Mouse (Mus musculus): Measurements from ENCODE around the gene Rbpj. TPM values are rescaled to one million over a fixed set of nuclear protein-coding genes. Genes with fewer than 3 reads are reported as not detected.

Rbpj gene
- polyA plus RNA-seq, 1 experiment: 16.0 TPM

- Histone ChIP-seq H3K36me3 (ENCODE audit: control insufficient read depth, insufficient read depth) (no peaks in the 10 kb centered on the region), H3ac (ENCODE audit: control insufficient read depth, insufficient read length) (no peak overlapping the region), H3K4me3 (no peak overlapping the region), H3K4me2 (ENCODE audit: low read depth) (no peak overlapping the region), H3K27me3 (ENCODE audit: control insufficient read depth, insufficient read depth, insufficient read length) (no peaks in the 10 kb centered on the region), H3K79me2 (ENCODE audit: control insufficient read depth, insufficient read depth) (no peaks in the 10 kb centered on the region)
- no peak for TF ChIP-seq SRF (IDR thresholded peaks at IDR 0.05; ENCODE audit: control insufficient read depth, insufficient read length, low read depth)
- TF ChIP-seq TCF3 (IDR thresholded peaks at IDR 0.05; ENCODE audit: insufficient read length, low read depth): no peak
- TF ChIP-seq MAX (IDR thresholded peaks at IDR 0.05; ENCODE audit: low read depth): no peak
- no peak for TF ChIP-seq E2F4 (IDR thresholded peaks at IDR 0.05; ENCODE audit: insufficient read depth)
- TF ChIP-seq POLR2AphosphoS2 (IDR thresholded peaks at IDR 0.05; ENCODE audit: insufficient read length, low read depth): no peak
- TF ChIP-seq MYOD1 (IDR thresholded peaks at IDR 0.05; ENCODE audit: control insufficient read depth in 1 of 3, insufficient read length in 2 of 3, low read depth in 2 of 3): no peak
- TF ChIP-seq TCF12 (IDR thresholded peaks at IDR 0.05; ENCODE audit: insufficient read depth, poor library complexity, severe bottlenecking): no peak
- no peak for TF ChIP-seq REST (IDR thresholded peaks at IDR 0.05; ENCODE audit: insufficient read depth, insufficient read length)
- no peak for TF ChIP-seq USF1 (IDR thresholded peaks at IDR 0.05; ENCODE audit: low read depth)
Measured at GRCm38 (mm10) chr5:53676671-53677070, 210.7 kb downstream of the Rbpj start.

DNA sequence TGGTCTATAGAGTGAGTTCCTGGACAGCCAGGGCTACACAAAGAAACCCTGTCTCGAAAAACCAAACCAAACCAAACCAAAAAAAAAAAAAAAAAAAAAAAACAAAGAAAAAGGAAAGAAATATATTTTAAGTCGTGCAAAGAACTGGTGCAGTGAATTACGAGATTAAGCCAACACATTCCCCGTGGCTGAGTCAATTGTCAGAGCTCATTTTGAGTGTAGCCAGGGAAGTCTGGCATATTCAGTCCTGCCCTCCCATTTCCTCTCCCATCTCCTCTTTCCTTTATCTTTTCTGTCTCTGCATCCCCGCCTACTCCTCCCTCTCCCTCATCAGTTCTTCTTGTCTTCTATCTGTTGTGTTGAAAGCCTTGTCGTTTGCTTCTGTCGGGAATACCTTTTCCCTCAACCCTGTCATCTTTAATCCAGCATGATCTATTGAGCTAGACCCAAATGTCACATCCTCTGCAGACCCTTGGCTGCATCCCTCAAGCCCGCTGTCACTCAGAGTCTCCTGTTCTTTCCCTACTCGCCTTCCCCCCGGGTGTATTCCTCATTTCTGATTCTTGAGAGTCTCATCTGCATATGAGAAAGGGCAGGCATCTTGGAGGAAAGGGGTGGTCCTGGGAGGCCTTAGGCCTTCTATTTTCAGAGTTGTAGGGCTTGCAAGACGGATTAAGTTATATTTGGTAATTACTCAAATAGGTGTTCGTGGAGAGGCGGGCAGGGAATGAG is 212.2 kb downstream of the Rbpj start:
- H3K79me2 ChIP-seq (ENCODE audit: control insufficient read depth, insufficient read depth): no peaks in the 10 kb centered on the region
- TF ChIP-seq E2F4 (IDR thresholded peaks at IDR 0.05; ENCODE audit: insufficient read depth) (no peak), SRF (IDR thresholded peaks at IDR 0.05; ENCODE audit: control insufficient read depth, insufficient read length, low read depth) (no peak)
- H3K4me3 ChIP-seq: no peak overlapping the region
- no peaks in the 10 kb centered on the region for H3K36me3 ChIP-seq (ENCODE audit: control insufficient read depth, insufficient read depth)
- no peaks in the 10 kb centered on the region for H3K27me3 ChIP-seq (ENCODE audit: control insufficient read depth, insufficient read depth, insufficient read length)
- no peak overlapping the region for H3ac ChIP-seq (ENCODE audit: control insufficient read depth, insufficient read length)
- no peak overlapping the region for H3K4me2 ChIP-seq (ENCODE audit: low read depth)

- Histone ChIP-seq H3K27me3 (ENCODE audit: control insufficient read depth, insufficient read depth, insufficient read length) (no peaks in the 10 kb centered on the region), H3K4me3 (no peak overlapping the region), H3K4me2 (ENCODE audit: low read depth) (no peak overlapping the region), H3ac (ENCODE audit: control insufficient read depth, insufficient read length) (no peak overlapping the region), H3K79me2 (ENCODE audit: control insufficient read depth, insufficient read depth) (no peaks in the 10 kb centered on the region), H3K36me3 (ENCODE audit: control insufficient read depth, insufficient read depth) (no peaks in the 10 kb centered on the region)
- TF ChIP-seq CEBPB (IDR thresholded peaks at IDR 0.05; ENCODE audit: insufficient read depth, poor library complexity, severe bottlenecking) (no peak), TCF12 (IDR thresholded peaks at IDR 0.05; ENCODE audit: insufficient read depth, poor library complexity, severe bottlenecking) (no peak), E2F4 (IDR thresholded peaks at IDR 0.05; ENCODE audit: insufficient read depth) (no peak), POLR2AphosphoS2 (IDR thresholded peaks at IDR 0.05; ENCODE audit: insufficient read length, low read depth) (no peak), USF1 (IDR thresholded peaks at IDR 0.05; ENCODE audit: low read depth) (no peak), REST (IDR thresholded peaks at IDR 0.05; ENCODE audit: insufficient read depth, insufficient read length) (no peak), MYOD1 (IDR thresholded peaks at IDR 0.05; ENCODE audit: control insufficient read depth in 1 of 3, insufficient read length in 2 of 3, low read depth in 2 of 3) (no peak), TCF3 (IDR thresholded peaks at IDR 0.05; ENCODE audit: insufficient read length, low read depth) (no peak), MYOG (IDR thresholded peaks at IDR 0.05; ENCODE audit: control insufficient read depth in 1 of 3, insufficient read depth in 1 of 3, insufficient read length in 2 of 3, low read depth in 2 of 3) (no peak), SRF (IDR thresholded peaks at IDR 0.05; ENCODE audit: control insufficient read depth, insufficient read length, low read depth) (no peak), MAX (IDR thresholded peaks at IDR 0.05; ENCODE audit: low read depth) (no peak), POLR2A (IDR thresholded peaks at IDR 0.05; ENCODE audit: insufficient read length, low read depth) (no peak)
Measured at GRCm38 (mm10) chr5:53679651-53680050, 213.7 kb downstream of the Rbpj start.

- Histone ChIP-seq H3ac (ENCODE audit: control insufficient read depth, insufficient read length) (no peak overlapping the region), H3K27me3 (ENCODE audit: control insufficient read depth, insufficient read depth, insufficient read length) (peaks cover 15% of the 10 kb centered on the region), H3K4me2 (ENCODE audit: low read depth) (no peak overlapping the region), H3K79me2 (ENCODE audit: control insufficient read depth, insufficient read depth) (no peaks in the 10 kb centered on the region), H3K4me3 (no peak overlapping the region), H3K36me3 (ENCODE audit: control insufficient read depth, insufficient read depth) (no peaks in the 10 kb centered on the region)
- TF ChIP-seq TCF3 (IDR thresholded peaks at IDR 0.05; ENCODE audit: insufficient read length, low read depth) (no peak), CEBPB (IDR thresholded peaks at IDR 0.05; ENCODE audit: insufficient read depth, poor library complexity, severe bottlenecking) (no peak), POLR2A (IDR thresholded peaks at IDR 0.05; ENCODE audit: insufficient read length, low read depth) (no peak), SRF (IDR thresholded peaks at IDR 0.05; ENCODE audit: control insufficient read depth, insufficient read length, low read depth) (no peak), E2F4 (IDR thresholded peaks at IDR 0.05; ENCODE audit: insufficient read depth) (no peak)
Measured at GRCm38 (mm10) chr5:53683916-53684315, 218.0 kb downstream of the Rbpj start.

- Histone ChIP-seq H3K36me3 (ENCODE audit: control insufficient read depth, insufficient read depth) (no peaks in the 10 kb centered on the region), H3K79me2 (ENCODE audit: control insufficient read depth, insufficient read depth) (no peaks in the 10 kb centered on the region), H3K4me2 (ENCODE audit: low read depth) (no peak overlapping the region), H3K4me3 (no peak overlapping the region), H3K27me3 (ENCODE audit: control insufficient read depth, insufficient read depth, insufficient read length) (peaks cover 16% of the 10 kb centered on the region), H3ac (ENCODE audit: control insufficient read depth, insufficient read length) (no peak overlapping the region)
- TF ChIP-seq TCF3 (IDR thresholded peaks at IDR 0.05; ENCODE audit: insufficient read length, low read depth): no peak
- no peak for TF ChIP-seq CEBPB (IDR thresholded peaks at IDR 0.05; ENCODE audit: insufficient read depth, poor library complexity, severe bottlenecking)
- no peak for TF ChIP-seq MYOG (IDR thresholded peaks at IDR 0.05; ENCODE audit: control insufficient read depth in 1 of 3, insufficient read depth in 1 of 3, insufficient read length in 2 of 3, low read depth in 2 of 3)
- TF ChIP-seq USF1 (IDR thresholded peaks at IDR 0.05; ENCODE audit: low read depth): no peak
- no peak for TF ChIP-seq POLR2A (IDR thresholded peaks at IDR 0.05; ENCODE audit: insufficient read length, low read depth)
- no peak for TF ChIP-seq REST (IDR thresholded peaks at IDR 0.05; ENCODE audit: insufficient read depth, insufficient read length)
- no peak for TF ChIP-seq MYOD1 (IDR thresholded peaks at IDR 0.05; ENCODE audit: control insufficient read depth in 1 of 3, insufficient read length in 2 of 3, low read depth in 2 of 3)
- no peak for TF ChIP-seq SRF (IDR thresholded peaks at IDR 0.05; ENCODE audit: control insufficient read depth, insufficient read length, low read depth)
- no peak for TF ChIP-seq TCF12 (IDR thresholded peaks at IDR 0.05; ENCODE audit: insufficient read depth, poor library complexity, severe bottlenecking)
- TF ChIP-seq MAX (IDR thresholded peaks at IDR 0.05; ENCODE audit: low read depth): no peak
- no peak for TF ChIP-seq POLR2AphosphoS2 (IDR thresholded peaks at IDR 0.05; ENCODE audit: insufficient read length, low read depth)
- no peak for TF ChIP-seq E2F4 (IDR thresholded peaks at IDR 0.05; ENCODE audit: insufficient read depth)
Measured at GRCm38 (mm10) chr5:53684417-53684816, 218.5 kb downstream of the Rbpj start.

All from myocyte (in vitro differentiated cells).